Mouse (Mus musculus): Measurements from ENCODE around the gene Pde6b. TPM values are rescaled to one million over a fixed set of nuclear protein-coding genes. Genes with fewer than 3 reads are reported as not detected.

The Pde6b gene
- polyA plus RNA-seq (2015; fragmentation: Nextera tagmentation; extraction: Ambion mirVana), result 0.09 and 0.28 TPM in 2 replicates

DNA sequence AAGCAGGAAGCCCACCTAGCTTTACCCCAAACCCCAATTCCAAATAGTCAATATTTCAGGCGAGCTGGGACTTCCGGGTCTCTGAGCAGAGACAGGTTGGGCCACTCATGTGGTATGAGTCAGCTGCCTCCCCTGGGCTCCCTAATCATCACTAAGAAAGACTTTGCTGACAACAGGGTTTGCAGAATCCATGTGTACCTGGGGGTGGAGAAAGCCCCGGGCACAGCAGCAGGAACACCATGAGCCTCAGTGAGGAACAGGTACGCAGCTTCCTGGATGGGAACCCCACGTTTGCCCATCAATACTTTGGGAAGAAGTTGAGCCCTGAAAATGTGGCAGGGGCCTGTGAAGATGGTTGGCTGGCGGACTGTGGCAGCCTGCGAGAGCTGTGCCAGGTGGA is at the start of gene Pde6b:
Gene Pde6b (plus strand): TSS at position 191 of the 400 bp plus-strand sequence.

DNA sequence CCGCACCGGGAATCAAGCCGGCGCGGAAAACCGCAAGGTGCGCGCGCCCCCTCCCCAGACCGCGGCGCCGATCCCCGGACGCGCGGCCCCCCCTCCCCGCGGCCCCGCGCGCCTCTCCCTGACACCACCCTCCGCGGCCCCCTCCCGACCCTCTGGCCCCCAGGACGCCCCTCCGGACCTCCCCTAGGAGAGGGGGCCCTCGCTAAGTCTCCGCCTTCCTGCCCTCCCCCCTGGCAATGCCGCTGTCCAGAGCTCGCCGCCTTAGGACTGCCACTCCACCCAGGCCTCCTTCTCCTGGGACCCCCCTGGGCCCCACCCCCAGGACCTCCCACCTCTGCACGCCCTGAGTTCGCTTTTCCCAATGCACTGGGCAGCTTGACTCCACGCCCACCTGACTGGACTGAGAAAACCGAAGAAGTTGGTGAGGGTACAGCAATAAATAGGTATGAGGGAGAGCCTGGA is 20.3 kb upstream of the Pde6b start, which contains the start of gene Gm42517:
Gene Gm42517 (minus strand): TSS at position 52 of the 462 bp plus-strand sequence.

GRCm38 (mm10) chr5:108433804-108434587 is 45.8 kb downstream of the Pde6b start, which contains the start of gene Atp5k:
TSS of gene Atp5k (minus strand) at chr5:108434448.

GRCm38 (mm10) chr5:108448785-108449668 is 60.8 kb downstream of the Pde6b start, which contains the start of gene Mfsd7a:
TSS of gene Mfsd7a (minus strand) at chr5:108448891.

DNA sequence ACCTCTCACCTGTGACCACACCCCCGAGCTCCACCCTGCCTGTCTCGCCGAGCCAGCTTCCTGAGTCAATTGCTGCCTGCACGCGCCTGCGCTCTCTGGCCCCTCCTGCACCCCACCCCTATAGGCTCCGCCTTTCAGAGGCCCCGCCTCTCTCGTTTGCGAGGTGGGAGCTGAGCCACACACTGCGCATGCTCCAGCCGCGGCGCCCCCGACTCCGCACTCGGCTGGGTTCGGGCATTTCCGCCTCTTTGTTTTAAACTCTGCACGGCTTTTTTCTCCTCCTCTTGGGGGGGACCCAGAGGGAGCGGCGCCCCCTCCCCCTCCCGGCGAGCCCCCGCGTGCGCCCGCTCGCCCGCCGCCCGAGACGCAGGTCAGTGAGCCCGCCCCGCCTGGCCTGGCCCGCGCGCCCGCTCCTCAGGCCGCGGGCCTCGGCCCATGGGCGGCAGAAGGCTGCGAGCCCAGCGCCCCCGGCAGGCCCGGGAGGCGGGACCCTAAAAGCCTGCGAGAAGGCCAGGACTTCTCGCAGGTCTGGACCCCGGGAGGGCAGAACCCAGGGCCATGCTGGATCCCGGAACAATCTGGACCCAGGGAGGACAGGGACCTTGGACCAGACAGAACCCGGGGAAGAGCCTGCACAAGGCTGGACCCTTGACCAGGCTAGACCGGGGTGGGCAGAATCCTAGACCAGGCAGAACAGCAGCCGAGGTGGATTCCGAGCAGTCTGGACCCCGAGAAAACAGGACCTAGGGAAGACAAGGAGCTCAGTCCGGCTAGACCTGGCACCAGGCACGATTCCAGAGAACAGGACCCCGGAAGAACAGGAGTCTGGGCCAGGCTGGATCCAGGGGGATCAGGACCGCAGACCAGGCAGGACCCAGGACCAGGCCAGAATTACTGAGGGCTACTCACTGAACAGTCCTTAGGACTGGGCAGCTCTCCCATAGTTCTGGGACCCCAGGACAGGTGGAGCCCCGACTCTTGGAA is 73.2 kb downstream of the Pde6b start, which contains the start of gene Pcgf3:
Gene Pcgf3 (plus strand): TSS at position 151 of the 984 bp plus-strand sequence.

Other genes starting within 250 kb of the Pde6b start
- 33.3 and 36.1 TPM in 2 replicates for gene Dr1, start 119.5 kb upstream of the Pde6b start, polyA plus RNA-seq (2015; fragmentation: Nextera tagmentation; extraction: Ambion mirVana)
- 2.6 and 3.1 TPM in 2 replicates for gene Pigg, start 75.8 kb upstream of the Pde6b start, polyA plus RNA-seq (2015; fragmentation: Nextera tagmentation; extraction: Ambion mirVana)
- gene Gm42517, start 20.5 kb upstream of the Pde6b start, polyA plus RNA-seq (2015; fragmentation: Nextera tagmentation; extraction: Ambion mirVana), result 8.0 and 12.2 TPM in 2 replicates
- gene Atp5k, start 46.1 kb downstream of the Pde6b start, polyA plus RNA-seq (2015; fragmentation: Nextera tagmentation; extraction: Ambion mirVana), result 608 and 702 TPM in 2 replicates
- 0.09 TPM in 2 replicates for gene Mfsd7a, start 60.5 kb downstream of the Pde6b start, polyA plus RNA-seq (2015; fragmentation: Nextera tagmentation; extraction: Ambion mirVana)
- 13.3 and 14.5 TPM in 2 replicates for gene Pcgf3, start 72.8 kb downstream of the Pde6b start, polyA plus RNA-seq (2015; fragmentation: Nextera tagmentation; extraction: Ambion mirVana)
- 402 and 444 TPM in 2 replicates for gene Cplx1, start 161.6 kb downstream of the Pde6b start, polyA plus RNA-seq (2015; fragmentation: Nextera tagmentation; extraction: Ambion mirVana)
- 35.2 and 41.6 TPM in 2 replicates for gene Gak, start 241.4 kb downstream of the Pde6b start, polyA plus RNA-seq (2015; fragmentation: Nextera tagmentation; extraction: Ambion mirVana)
- gene Tmem175, start 241.4 kb downstream of the Pde6b start, polyA plus RNA-seq (2015; fragmentation: Nextera tagmentation; extraction: Ambion mirVana), result 36.6 and 37.7 TPM in 2 replicates

Measured in neural tube, postnatal 0 days (tissue).